Mouse (Mus musculus): ENCODE data around the gene Paqr9.

DNA sequence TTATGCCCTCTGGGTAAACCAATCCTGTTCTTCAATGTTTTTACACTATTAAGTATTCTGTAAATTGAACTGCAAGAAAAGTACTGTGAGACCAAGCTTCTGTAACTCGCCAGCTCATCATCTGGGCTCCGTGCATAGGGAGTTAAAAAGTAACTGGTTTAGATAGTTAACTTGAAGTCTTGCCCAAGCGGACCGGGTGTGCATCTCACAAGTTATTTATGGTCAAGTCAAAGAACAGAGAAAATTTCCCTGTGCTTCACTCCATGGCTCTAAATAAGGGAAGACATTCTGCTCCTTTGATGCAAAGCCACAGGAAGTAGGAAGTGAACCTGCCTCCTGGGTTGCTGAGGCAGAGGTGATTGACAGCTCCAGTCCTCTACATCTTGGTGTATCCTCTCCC is 34.8 kb downstream of the Paqr9 start:
- TF ChIP-seq CTCF (IDR thresholded peaks at IDR 0.05; ENCODE audit: low read depth) (no peak), EP300 (IDR thresholded peaks at IDR 0.05; ENCODE audit: low read depth) (no peak)
